Mouse (Mus musculus): ENCODE measurements around the gene Tmbim7.
"Not testable (repeated sequence)": the region's sequence is repeated elsewhere in the genome, so short reads cannot be mapped to it uniquely, and the experiment has no call there.

Gene Tmbim7

GRCm38 (mm10) chr5:3650881-3651280 lies at the start of gene Tmbim7:
TSS of gene Tmbim7 (plus strand) at chr5:3651181.
- DNase-seq (ENCODE audit: low read depth, low spot score) = no peak

- DNase-seq (ENCODE audit: low read depth, low spot score) = no peak
Measured at GRCm38 (mm10) chr5:3607114-3607513, 43.9 kb upstream of the Tmbim7 start.

GRCm38 (mm10) chr5:3609241-3609640 lies 41.7 kb upstream of the Tmbim7 start:
- no peak for DNase-seq (ENCODE audit: low read depth, low spot score)

- DNase-seq (ENCODE audit: low read depth, low spot score) = not testable (repeated sequence)
Measured at GRCm38 (mm10) chr5:3611835-3612234, 39.1 kb upstream of the Tmbim7 start.

GRCm38 (mm10) chr5:3620486-3620885 lies 30.5 kb upstream of the Tmbim7 start:
- DNase-seq (ENCODE audit: low read depth, low spot score) = no peak

- peak; percentile 7 for DNase-seq (ENCODE audit: low read depth, low spot score)
Measured at GRCm38 (mm10) chr5:3630055-3630454, 20.9 kb upstream of the Tmbim7 start.

GRCm38 (mm10) chr5:3631512-3632271 lies 19.3 kb upstream of the Tmbim7 start:
- no peak for DNase-seq (ENCODE audit: low read depth, low spot score)

- no peak for DNase-seq (ENCODE audit: low read depth, low spot score)
Measured at GRCm38 (mm10) chr5:3632285-3632684, 18.7 kb upstream of the Tmbim7 start.

- no peak for DNase-seq (ENCODE audit: low read depth, low spot score)
Measured at GRCm38 (mm10) chr5:3633315-3633714, 17.7 kb upstream of the Tmbim7 start.

- DNase-seq (ENCODE audit: low read depth, low spot score) = peak; percentile 52
Measured at GRCm38 (mm10) chr5:3633951-3634350, 17.0 kb upstream of the Tmbim7 start.

- no peak for DNase-seq (ENCODE audit: low read depth, low spot score)
Measured at GRCm38 (mm10) chr5:3635286-3635685, 15.7 kb upstream of the Tmbim7 start.

GRCm38 (mm10) chr5:3644621-3645020 lies 6.4 kb upstream of the Tmbim7 start:
- DNase-seq (ENCODE audit: low read depth, low spot score) = no peak

- no peak for DNase-seq (ENCODE audit: low read depth, low spot score)
Measured at GRCm38 (mm10) chr5:3645326-3645725, 5.7 kb upstream of the Tmbim7 start.

- no peak for DNase-seq (ENCODE audit: low read depth, low spot score)
Measured at GRCm38 (mm10) chr5:3646539-3646938, 4.4 kb upstream of the Tmbim7 start.

GRCm38 (mm10) chr5:3646991-3647707 lies 3.8 kb upstream of the Tmbim7 start:
- peak; percentile 77 for DNase-seq (ENCODE audit: low read depth, low spot score)

GRCm38 (mm10) chr5:3647708-3648121 lies 3.3 kb upstream of the Tmbim7 start:
- DNase-seq (ENCODE audit: low read depth, low spot score) = peak; percentile 92

GRCm38 (mm10) chr5:3648206-3648848 lies 2.7 kb upstream of the Tmbim7 start:
- DNase-seq (ENCODE audit: low read depth, low spot score) = no peak

GRCm38 (mm10) chr5:3648849-3649210 lies 2.2 kb upstream of the Tmbim7 start:
- DNase-seq (ENCODE audit: low read depth, low spot score) = no peak

GRCm38 (mm10) chr5:3651621-3652020 lies 640 bp downstream of the Tmbim7 start:
- DNase-seq (ENCODE audit: low read depth, low spot score) = no peak

GRCm38 (mm10) chr5:3652903-3653575 lies 2.1 kb downstream of the Tmbim7 start:
- DNase-seq (ENCODE audit: low read depth, low spot score) = not testable (repeated sequence)

- DNase-seq (ENCODE audit: low read depth, low spot score) = no peak
Measured at GRCm38 (mm10) chr5:3653801-3654200, 2.8 kb downstream of the Tmbim7 start.

GRCm38 (mm10) chr5:3657085-3657484 lies 6.1 kb downstream of the Tmbim7 start, which contains the start of gene Gatad1:
TSS of gene Gatad1 (minus strand) at chr5:3657185.
- no peak for DNase-seq (ENCODE audit: low read depth, low spot score)
